ENCODE assay signal across 10 mouse cellular contexts in the genomic region with DNA sequence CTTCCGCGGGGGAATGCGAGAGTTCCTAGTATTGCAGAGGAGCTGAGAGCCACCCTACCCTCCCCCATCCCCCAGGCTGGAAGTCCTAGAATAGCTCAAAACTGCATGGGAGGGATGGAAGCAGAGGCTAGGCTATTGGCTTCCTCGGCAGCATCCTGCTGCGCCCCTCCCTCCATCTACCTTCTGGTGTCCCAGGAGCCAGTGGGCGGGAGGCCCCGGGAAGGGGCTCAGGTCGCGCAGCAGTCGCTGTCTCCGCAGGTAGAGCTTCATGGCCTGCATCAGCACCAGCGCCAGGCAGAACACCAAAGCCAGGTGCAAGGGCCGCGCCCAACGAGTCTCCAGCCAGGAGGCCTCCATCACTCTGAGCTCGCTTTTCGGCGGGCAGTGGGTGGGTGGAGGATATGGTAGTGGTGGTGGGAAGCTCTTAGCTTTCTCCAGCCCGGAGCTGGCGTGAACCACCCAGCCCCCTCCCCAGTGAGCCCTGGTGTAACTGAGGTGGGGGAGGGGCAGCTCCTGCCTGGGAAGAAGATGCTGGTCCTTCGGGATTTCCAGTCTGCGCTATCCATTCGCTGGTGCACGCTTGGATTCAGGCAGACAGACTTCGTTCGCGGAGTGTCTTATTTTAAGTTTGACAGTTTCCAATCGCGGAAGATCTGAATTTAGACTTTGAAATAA. TPM values are rescaled to one million over a fixed set of nuclear protein-coding genes. Genes with fewer than 3 reads are reported as not detected.
A peak's percentile ranks its signal among the peaks of the same experiment; 100 is the strongest.
DNase-seq lines count a peak whose midpoint lies in the region; ATAC-seq and TF ChIP-seq lines count a peak whose summit lies in the region.
"Had no signal": no experiment of that assay in that cellular context is flagged by ENCODE, and none has a peak within 500 bp of the region (broad histone marks: within the 10 kb centered on the region; RNA-seq: fewer than 3 reads in every experiment).

A gene (minus strand): TSS at position 661 of the 675 bp plus-strand sequence.

- TF ChIP-seq POLR2A in cortical plate, adult 2 months (IDR thresholded peaks at IDR 0.05; ENCODE audit: extremely low read depth, insufficient read depth, low read length), result peak; percentile 44

- H3K36me3 ChIP-seq in kidney, embryonic 15.5 days, result no peaks in the 10 kb centered on the region
- no peaks in the 10 kb centered on the region for H3K36me3 ChIP-seq in hindbrain, embryonic 11.5 days (ENCODE audit: control insufficient read depth, insufficient read depth, low read length)
- H3K36me3 ChIP-seq: G1E had no signal

- H3K9me3 ChIP-seq in kidney, embryonic 15.5 days (replicated peaks), result no peaks in the 10 kb centered on the region
- H3K9me3 ChIP-seq in hindbrain, embryonic 11.5 days (ENCODE audit: control insufficient read depth, low read length), result no peaks in the 10 kb centered on the region
- H3K9me3 ChIP-seq: G1E had no signal

- TF ChIP-seq CTCF in cortical plate, adult 2 months (IDR thresholded peaks at IDR 0.05; ENCODE audit: extremely low read depth, insufficient read depth, low read length), result no peak

- peak within 1 kb of the TSS; percentile 28 for H3K4me3 ChIP-seq in kidney, embryonic 15.5 days (replicated peaks)
- H3K4me3 ChIP-seq in cortical plate, adult 2 months (ENCODE audit: insufficient read depth, low read length), result peak within 1 kb of the TSS; percentile 53
- peak within 1 kb of the TSS; percentile 41 for H3K4me3 ChIP-seq in hindbrain, embryonic 11.5 days (ENCODE audit: low read depth, low read length)

- peak; percentile 67; the same call in 1 of the 2 replicates for ATAC-seq in kidney, embryonic 15.5 days (replicated peaks; ENCODE audit: low FRiP score)
- peak; percentile 77 for ATAC-seq in hindbrain, embryonic 11.5 days (ENCODE audit: low FRiP score)
- no peak for ATAC-seq in activated CD4-positive, CD25-positive, alpha-beta regulatory T cell, adult 4 months

- H3K4me1 ChIP-seq in kidney, embryonic 15.5 days, result peaks cover 6% of the 10 kb centered on the region
- H3K4me1 ChIP-seq in cortical plate, adult 2 months (ENCODE audit: control insufficient read depth, insufficient read depth, low read length), result no peaks in the 10 kb centered on the region
- H3K4me1 ChIP-seq in hindbrain, embryonic 11.5 days (replicated peaks; ENCODE audit: control insufficient read depth, insufficient read depth, low read length), result 0 out of 2 replicates have a peak, but pooled peaks cover 2% of the 10 kb centered on the region

- H3K27me3 ChIP-seq in kidney, embryonic 15.5 days, result peaks cover 44% of the 10 kb centered on the region
- H3K27me3 ChIP-seq in hindbrain, embryonic 11.5 days (ENCODE audit: control insufficient read depth, insufficient read depth, low read length), result peaks cover 11% of the 10 kb centered on the region

- intact Hi-C loops in left cerebral cortex, postnatal 36 days (cut with DNase I), result no loop called here

- DNase-seq in kidney, postnatal 36 days, result no peak
- DNase-seq in hindbrain, embryonic 11.5 days (ENCODE audit: low spot score), result peak; percentile 54
- peak; percentile 75 to 83 for DNase-seq in left cerebral cortex, postnatal 36 days (ENCODE audit: low spot score in 2 of 2)
- peak; percentile 82 for DNase-seq in right cerebral cortex, adult 18-20 months
- no peak for DNase-seq in gastrocnemius, postnatal 25 days

- WGBS in kidney, embryonic 15.5 days, result 1% methylated on average over 29 of the region's 29 CpGs
- 1% methylated on average over 29 of the region's 29 CpGs for WGBS in hindbrain, embryonic 11.5 days

- no peak within 1 kb of the TSS for H3K9ac ChIP-seq in kidney, embryonic 15.5 days
- H3K9ac ChIP-seq in hindbrain, embryonic 11.5 days (ENCODE audit: low read depth, low read length), result peak within 1 kb of the TSS; percentile 38

- H3K27ac ChIP-seq in kidney, embryonic 15.5 days, result no peak within 1 kb of the TSS
- H3K27ac ChIP-seq in cortical plate, adult 2 months (ENCODE audit: insufficient read depth, low read length), result peak within 1 kb of the TSS; percentile 94
- H3K27ac ChIP-seq in hindbrain, embryonic 11.5 days (ENCODE audit: low read depth, low read length), result no peak within 1 kb of the TSS

- H3K4me2 ChIP-seq in kidney, embryonic 15.5 days, result peak within 1 kb of the TSS; percentile 50
- peak within 1 kb of the TSS; percentile 87 for H3K4me2 ChIP-seq in hindbrain, embryonic 11.5 days (replicated peaks; ENCODE audit: low read depth, low read length)

RNA-seq across cellular contexts. Expression of the gene that starts here (rescaled TPM):
- 0.57 and 0.86 TPM in 2 replicates for polyA plus RNA-seq in kidney, embryonic 15.5 days (2015; fragmentation: Nextera tagmentation; extraction: Ambion mirVana)
- polyA plus RNA-seq in cortical plate, adult 2 months (2012; rRNA removed), result 10.0 and 11.3 TPM in 2 replicates
- polyA plus RNA-seq in hindbrain, embryonic 11.5 days (2014; fragmentation: Nextera tagmentation; extraction: Ambion mirVana), result 0.75 and 0.79 TPM in 2 replicates
- 10 to 100 TPM; 12.6 TPM for total RNA-seq in left cerebral cortex, postnatal 36 days (2021)
- not detected for total RNA-seq in gastrocnemius, postnatal 25 days (2021)
- polyA plus RNA-seq in activated CD4-positive, CD25-positive, alpha-beta regulatory T cell, adult 4 months (2017; shearing (Covaris generic)), result not detected
- polyA plus RNA-seq: G1E; lung, embryonic 16.5 days had no signal

Comparison
In these comparisons a context has a peak if more than half of its experiments do, and no peak if none do; other contexts are left out.
1. RNA of the gene that starts here (total RNA-seq): 12.6 TPM in left cerebral cortex, postnatal 36 days; not detected in gastrocnemius, postnatal 25 days; every median in the first group is over 10 times any median in the second.
2. Peak in ATAC-seq, H3K4me3 ChIP-seq and H3K4me2 ChIP-seq in kidney, embryonic 15.5 days; RNA of the gene not detected or under 1 TPM.
3. Peak in DNase-seq, ATAC-seq, H3K4me3 ChIP-seq, H3K9ac ChIP-seq and H3K4me2 ChIP-seq in hindbrain, embryonic 11.5 days; RNA of the gene not detected or under 1 TPM.
4. DNase-seq: peak in left cerebral cortex, postnatal 36 days (2 of 2) and right cerebral cortex, adult 18-20 months (single experiment); none in kidney, postnatal 36 days (0 of 2) and gastrocnemius, postnatal 25 days (single experiment).
5. Peak in every context shown above with its lines, with median percentiles within 50 percentile points of each other: H3K4me3 ChIP-seq.